8 mouse cellular contexts compared by ENCODE assay signal in genomic region chr4:62696699-62697404, GRCm38 (mm10).
A peak's percentile ranks its signal among the peaks of the same experiment; 100 is the strongest.
DNase-seq lines count a peak whose midpoint lies in the region; ATAC-seq lines count a peak whose summit lies in the region.

No protein-coding gene starts in this region.

- H3K27ac ChIP-seq in hindbrain, embryonic 15.5 days (replicated peaks) = 0 out of 2 replicates have a peak overlapping the region, but pooled peaks have one; percentile 16
- H3K27ac ChIP-seq in hindbrain, embryonic 12.5 days = no peak overlapping the region
- peak overlapping the region; percentile 65 for H3K27ac ChIP-seq in stomach, embryonic 16.5 days (ENCODE audit: low read length)

- H3K9me3 ChIP-seq in hindbrain, embryonic 15.5 days = no peaks in the 10 kb centered on the region
- no peaks in the 10 kb centered on the region for H3K9me3 ChIP-seq in hindbrain, embryonic 12.5 days (replicated peaks)
- no peaks in the 10 kb centered on the region for H3K9me3 ChIP-seq in stomach, embryonic 16.5 days (replicated peaks; ENCODE audit: control insufficient read depth, low read length)

- H3K4me3 ChIP-seq in hindbrain, embryonic 15.5 days = no peak overlapping the region
- H3K4me3 ChIP-seq in hindbrain, embryonic 12.5 days = no peak overlapping the region
- H3K4me3 ChIP-seq in stomach, embryonic 16.5 days (replicated peaks; ENCODE audit: low read length) = no peak overlapping the region

- H3K4me1 ChIP-seq in hindbrain, embryonic 15.5 days (replicated peaks) = peaks cover 61% of the 10 kb centered on the region
- H3K4me1 ChIP-seq in hindbrain, embryonic 12.5 days = peaks cover 51% of the 10 kb centered on the region
- peaks cover 42% of the 10 kb centered on the region for H3K4me1 ChIP-seq in stomach, embryonic 16.5 days (ENCODE audit: control insufficient read depth, insufficient read depth, low read length)

- no peaks in the 10 kb centered on the region for H3K27me3 ChIP-seq in hindbrain, embryonic 15.5 days
- H3K27me3 ChIP-seq in hindbrain, embryonic 12.5 days = no peaks in the 10 kb centered on the region
- H3K27me3 ChIP-seq in stomach, embryonic 16.5 days (ENCODE audit: control insufficient read depth, insufficient read depth, low read length) = no peaks in the 10 kb centered on the region

- H3K4me2 ChIP-seq in hindbrain, embryonic 15.5 days = no peak overlapping the region
- H3K4me2 ChIP-seq in hindbrain, embryonic 12.5 days (replicated peaks) = no peak overlapping the region
- no peak overlapping the region for H3K4me2 ChIP-seq in stomach, embryonic 16.5 days (ENCODE audit: low read depth, low read length)

- peaks cover 24% of the 10 kb centered on the region for H3K36me3 ChIP-seq in hindbrain, embryonic 15.5 days
- H3K36me3 ChIP-seq in hindbrain, embryonic 12.5 days = peaks cover 42% of the 10 kb centered on the region
- H3K36me3 ChIP-seq in stomach, embryonic 16.5 days (ENCODE audit: control insufficient read depth, insufficient read depth, low read length) = no peaks in the 10 kb centered on the region; the same call in 1 of the 2 replicates

- ATAC-seq in hindbrain, embryonic 15.5 days (ENCODE audit: low FRiP score, low read depth) = no peak
- ATAC-seq in hindbrain, embryonic 12.5 days (ENCODE audit: low FRiP score) = no peak
- no peak for ATAC-seq in stomach, embryonic 16.5 days (ENCODE audit: insufficient read depth, low FRiP score)
- no peak for ATAC-seq in megakaryocyte-erythroid progenitor cell, adult 5-6 weeks (replicated peaks; ENCODE audit: low FRiP score, low TSS enrichment, poor library complexity, severe bottlenecking)

- 45% methylated on average over 7 of the region's 7 CpGs for WGBS in hindbrain, embryonic 15.5 days
- 67% methylated on average over 7 of the region's 7 CpGs for WGBS in hindbrain, embryonic 12.5 days
- 48% methylated on average over 7 of the region's 7 CpGs for WGBS in stomach, embryonic 16.5 days

- DNase-seq in adipocyte (ENCODE audit: low spot score) = peak; percentile 43
- peak; percentile 59 for DNase-seq in gastrocnemius, adult 18-20 months (ENCODE audit: low spot score)
- DNase-seq in kidney, postnatal 14 days = peak; percentile 69
- DNase-seq in thymus, postnatal 4 days = no peak

- no peak overlapping the region for H3K9ac ChIP-seq in hindbrain, embryonic 15.5 days
- no peak overlapping the region for H3K9ac ChIP-seq in hindbrain, embryonic 12.5 days
- H3K9ac ChIP-seq in stomach, embryonic 16.5 days (ENCODE audit: low read length) = no peak overlapping the region; the same call in 1 of the 2 replicates
